Mouse (Mus musculus): ENCODE measurements around the gene Rdh16.

DNA sequence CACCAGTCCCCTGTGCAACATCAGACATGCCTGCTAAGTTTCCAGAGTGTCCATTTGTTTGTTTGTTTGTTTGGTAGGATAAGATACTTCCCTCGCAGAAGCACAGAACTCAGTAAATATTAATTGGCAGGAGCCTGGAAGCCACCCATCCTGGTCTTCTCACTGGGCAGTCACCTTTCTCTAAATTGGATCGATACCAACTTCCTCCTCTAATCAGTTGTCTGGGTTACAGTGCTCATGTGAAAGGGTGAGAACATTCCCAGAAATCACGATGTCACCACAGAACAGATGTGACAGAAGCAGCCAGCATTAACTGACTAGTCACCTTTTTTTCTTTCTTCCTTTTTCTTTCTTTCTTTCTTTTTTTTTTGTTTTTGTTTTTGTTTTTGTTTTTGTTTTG lies 45.7 kb upstream of the Rdh16 start:
- TF ChIP-seq POLR2A (IDR thresholded peaks at IDR 0.05; ENCODE audit: insufficient read length, low read depth) (no peak), E2F4 (IDR thresholded peaks at IDR 0.05; ENCODE audit: insufficient read depth) (no peak), USF1 (IDR thresholded peaks at IDR 0.05; ENCODE audit: low read depth) (no peak)
